Mouse (Mus musculus) lung, embryonic 14.5 days (tissue): ENCODE measurements around the gene Tnfsf14. TPM values are rescaled to one million over a fixed set of nuclear protein-coding genes. Genes with fewer than 3 reads are reported as not detected.
A peak's percentile ranks its signal among the peaks of the same experiment; 100 is the strongest.

Experiments used
- ATAC-seq: fragments of 200-750 bp; cut with Nextera tagmentation; 2 replicates; pipeline ENCODE4 v1.8.0; 2017; ENCODE audit warnings: mild to moderate bottlenecking, moderate TSS enrichment, moderate library complexity; ENCODE audit not compliant: insufficient read depth
- DNase-seq: peaks from one replicate; pipeline ENCODE4 v3.0.0-alpha.2; 2015
- H3K27ac ChIP-seq: fragments of 300-500 bp; sonication (generic); 2 replicates; pipeline ENCODE4 v1.5.1; 2014; ENCODE audit warnings: low read depth, mild to moderate bottlenecking, moderate library complexity
- H3K27me3 ChIP-seq: fragments of 300-500 bp; sonication (generic); 2 replicates; pipeline ENCODE4 v1.6.1; 2014; ENCODE audit warnings: low read length, control low read depth; ENCODE audit not compliant: insufficient read depth
- H3K36me3 ChIP-seq: fragments of 300-500 bp; sonication (generic); 2 replicates; pipeline ENCODE4 v1.6.1; 2014; ENCODE audit warnings: control low read depth; ENCODE audit not compliant: insufficient read depth
- H3K4me1 ChIP-seq: fragments of 300-500 bp; sonication (generic); 2 replicates; pipeline ENCODE4 v1.6.1; 2014; ENCODE audit warnings: antibody characterized with exemption, control low read depth; ENCODE audit not compliant: insufficient read depth
- H3K4me2 ChIP-seq: fragments of 300-500 bp; sonication (generic); 2 replicates; pipeline ENCODE4 v1.6.1; 2014; ENCODE audit warnings: mild to moderate bottlenecking
- H3K4me3 ChIP-seq: fragments of 300-500 bp; sonication (generic); 2 replicates; pipeline ENCODE4 v1.5.1; 2014; ENCODE audit warnings: low read depth, low read length
- H3K9ac ChIP-seq: fragments of 300-500 bp; sonication (generic); 2 replicates; pipeline ENCODE4 v1.6.1; 2014
- H3K9me3 ChIP-seq: fragments of 300-500 bp; sonication (generic); 2 replicates; pipeline ENCODE4 v1.6.1; 2016; ENCODE audit warnings: low read depth, low read length, control low read depth
- CTCF ChIP-seq: IDR thresholded peaks from 2 replicates; pipeline ENCODE4 v1.5.1; 2016; ENCODE audit warnings: antibody characterized with exemption, low read depth
- WGBS: fragments of 180-500 bp; shearing (Covaris S2); extraction: QIAGEN DNeasy Blood & Tissue Kit; methylation state at CpG from one replicate; pipeline ENCODE4 v1.1.7; 2014; 5-methylcytosine and 5-hydroxymethylcytosine counted together
- polyA plus RNA-seq: library from polyadenylated mRNA; unstranded; fragments of >200 nt; fragmentation: Nextera tagmentation; extraction: Ambion mirVana; gene quantifications from 2 replicates; pipeline ENCODE4 v1.2.1, GENCODE M21; 2014

Gene Tnfsf14
- polyA plus RNA-seq, result 0.16 and 0.46 TPM in 2 replicates

GRCm38 (mm10) chr17:57194041-57194507 is at the start of gene Tnfsf14:
Gene Tnfsf14 (minus strand): TSS chr17:57194177.
- Histone ChIP-seq H3K27ac (no peak within 1 kb of the TSS), H3K36me3 (no peaks in the 10 kb centered on the region), H3K4me1 (no peaks in the 10 kb centered on the region), H3K27me3 (no peaks in the 10 kb centered on the region), H3K9ac (no peak within 1 kb of the TSS), H3K4me3 (no peak within 1 kb of the TSS), H3K4me2 (no peak within 1 kb of the TSS), H3K9me3 (no peaks in the 10 kb centered on the region)
- peak; percentile 6 for DNase-seq
- TF ChIP-seq CTCF, result no peak
- WGBS, result 65% methylated on average over 11 of the region's 11 CpGs
- no peak for ATAC-seq

- ATAC-seq, result no peak
- DNase-seq, result no peak
- no peaks in the 10 kb centered on the region for H3K9me3 ChIP-seq
- 88% methylated on average over 9 of the region's 9 CpGs for WGBS
- H3K4me2 ChIP-seq, result no peak overlapping the region
- TF ChIP-seq CTCF, result no peak
- H3K36me3 ChIP-seq, result peaks cover 41% of the 10 kb centered on the region
- no peak overlapping the region for H3K9ac ChIP-seq
- no peak overlapping the region for H3K27ac ChIP-seq
- no peaks in the 10 kb centered on the region for H3K4me1 ChIP-seq
- no peak overlapping the region for H3K4me3 ChIP-seq
- no peaks in the 10 kb centered on the region for H3K27me3 ChIP-seq
Measured at GRCm38 (mm10) chr17:57237181-57237580, 43.2 kb upstream of the Tnfsf14 start.

GRCm38 (mm10) chr17:57235803-57236202 is 41.8 kb upstream of the Tnfsf14 start:
- ATAC-seq, result no peak
- TF ChIP-seq CTCF, result no peak
- no peak overlapping the region for H3K4me2 ChIP-seq

GRCm38 (mm10) chr17:57234254-57234928 is 40.4 kb upstream of the Tnfsf14 start:
- ATAC-seq, result no peak
- no peak overlapping the region for H3K4me3 ChIP-seq
- TF ChIP-seq CTCF, result no peak

More at GRCm38 (mm10) chr17:57235803-57236202, 41.8 kb upstream of the Tnfsf14 start:
- H3K27me3 ChIP-seq, result no peaks in the 10 kb centered on the region
- H3K9ac ChIP-seq, result no peak overlapping the region
- H3K4me3 ChIP-seq, result no peak overlapping the region
- WGBS, result 81% methylated on average over 5 of the region's 5 CpGs
- DNase-seq, result no peak
- peaks cover 34% of the 10 kb centered on the region for H3K36me3 ChIP-seq
- no peaks in the 10 kb centered on the region for H3K4me1 ChIP-seq
- H3K9me3 ChIP-seq, result no peaks in the 10 kb centered on the region
- no peak overlapping the region for H3K27ac ChIP-seq

GRCm38 (mm10) chr17:57233038-57233437 is 39.1 kb upstream of the Tnfsf14 start:
- no peak overlapping the region for H3K4me2 ChIP-seq
- WGBS, result 26% methylated on average over 7 of the region's 7 CpGs
- TF ChIP-seq CTCF, result no peak
- no peaks in the 10 kb centered on the region for H3K4me1 ChIP-seq
- DNase-seq (no peak), ATAC-seq (no peak)
- H3K9ac ChIP-seq, result no peak overlapping the region
- H3K36me3 ChIP-seq, result peaks cover 34% of the 10 kb centered on the region
- no peaks in the 10 kb centered on the region for H3K9me3 ChIP-seq
- no peak overlapping the region for H3K4me3 ChIP-seq
- H3K27me3 ChIP-seq, result no peaks in the 10 kb centered on the region
- no peak overlapping the region for H3K27ac ChIP-seq

More at GRCm38 (mm10) chr17:57234254-57234928, 40.4 kb upstream of the Tnfsf14 start:
- no peaks in the 10 kb centered on the region for H3K9me3 ChIP-seq
- no peaks in the 10 kb centered on the region for H3K4me1 ChIP-seq
- WGBS, result 79% methylated on average over 12 of the region's 12 CpGs
- H3K9ac ChIP-seq, result no peak overlapping the region
- H3K4me2 ChIP-seq, result no peak overlapping the region
- H3K36me3 ChIP-seq, result peaks cover 34% of the 10 kb centered on the region
- H3K27ac ChIP-seq, result no peak overlapping the region
- no peak for DNase-seq
- no peaks in the 10 kb centered on the region for H3K27me3 ChIP-seq

GRCm38 (mm10) chr17:57232200-57232599 is 38.2 kb upstream of the Tnfsf14 start:
- WGBS, result 74% methylated on average over 1 of the region's 1 CpGs
- ATAC-seq (no peak), DNase-seq (no peak)
- Histone ChIP-seq H3K9ac (no peak overlapping the region), H3K36me3 (peaks cover 27% of the 10 kb centered on the region), H3K27me3 (no peaks in the 10 kb centered on the region), H3K27ac (no peak overlapping the region), H3K4me1 (no peaks in the 10 kb centered on the region), H3K4me2 (no peak overlapping the region), H3K9me3 (no peaks in the 10 kb centered on the region), H3K4me3 (no peak overlapping the region)
- no peak for TF ChIP-seq CTCF

GRCm38 (mm10) chr17:57231321-57231771 is 37.4 kb upstream of the Tnfsf14 start:
- Histone ChIP-seq H3K36me3 (peaks cover 19% of the 10 kb centered on the region), H3K27ac (no peak overlapping the region), H3K9me3 (no peaks in the 10 kb centered on the region), H3K4me1 (no peaks in the 10 kb centered on the region), H3K4me3 (no peak overlapping the region), H3K9ac (no peak overlapping the region), H3K27me3 (no peaks in the 10 kb centered on the region), H3K4me2 (no peak overlapping the region)
- no peak for TF ChIP-seq CTCF
- ATAC-seq, result no peak
- DNase-seq, result peak; percentile 33
